Comparison of ENCODE assay signal across 8 mouse cellular contexts in the genomic region with DNA sequence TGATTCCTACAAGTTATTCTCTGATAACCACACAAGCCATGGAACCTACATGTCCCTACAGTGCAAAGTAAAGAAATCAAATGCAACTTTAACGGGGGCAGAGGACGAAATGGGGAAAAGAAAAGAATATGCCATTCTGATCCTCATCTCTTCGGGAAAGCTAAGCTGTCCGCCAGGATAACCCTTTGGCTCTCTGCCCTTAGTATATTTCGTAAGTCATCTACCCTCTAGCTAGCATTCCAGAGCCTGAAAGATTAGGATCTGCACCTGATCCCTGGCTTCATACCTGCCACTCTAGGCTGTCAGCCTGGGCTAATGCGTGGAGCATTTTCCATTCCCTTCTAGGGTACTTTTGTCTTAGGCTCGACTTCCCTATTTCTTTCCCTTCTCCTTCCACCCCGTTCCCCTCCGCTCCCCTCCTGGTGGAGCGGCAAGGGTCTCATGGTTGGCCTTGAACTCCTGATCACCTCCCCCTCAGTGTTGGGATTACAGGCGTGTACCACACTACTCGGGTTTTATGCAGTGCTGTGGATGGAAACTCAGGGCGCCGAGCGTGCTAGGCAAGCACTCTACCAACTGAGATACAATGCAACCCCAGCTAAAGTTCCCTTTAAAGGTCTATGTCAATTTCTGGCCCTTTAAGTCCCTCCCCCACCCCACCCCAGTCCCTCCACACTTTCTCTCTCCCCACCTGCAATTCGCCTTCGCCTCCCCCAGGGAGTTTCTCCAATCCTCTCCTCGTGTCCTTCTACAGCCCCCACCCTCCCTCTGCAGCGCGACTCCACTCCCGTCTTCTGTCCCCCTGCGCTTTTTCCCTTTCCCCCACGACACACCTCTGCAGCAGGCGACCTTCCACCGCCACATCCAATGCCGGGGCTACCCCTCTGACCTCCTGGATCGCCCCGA. TPM values are rescaled to one million over a fixed set of nuclear protein-coding genes. Genes with fewer than 3 reads are reported as not detected.
DNase-seq lines count a peak whose midpoint lies in the region; ATAC-seq and TF ChIP-seq lines count a peak whose summit lies in the region.

No protein-coding gene starts in this region.

- peaks cover 5% of the 10 kb centered on the region; the same call in 1 of the 2 replicates for H3K4me1 ChIP-seq in cerebellum, adult 2 months (ENCODE audit: control insufficient read depth, insufficient read depth, low read length)
- peaks cover 16% of the 10 kb centered on the region for H3K4me1 ChIP-seq in embryonic facial prominence, embryonic 10.5 days
- H3K4me1 ChIP-seq in liver, postnatal 0 days (ENCODE audit: insufficient read depth) = peaks cover 42% of the 10 kb centered on the region
- H3K4me1 ChIP-seq in small intestine, adult 2 months (ENCODE audit: control insufficient read depth, insufficient read depth, insufficient read length, low read length) = peaks cover 9% of the 10 kb centered on the region

- H3K9ac ChIP-seq in liver, postnatal 0 days (replicated peaks) = peak overlapping the region; percentile 80

- DNase-seq in cerebellum, adult 2 months = peak in 1 of 2 experiments; percentile 22
- peak; percentile 15 for DNase-seq in embryonic facial prominence, embryonic 10.5 days (ENCODE audit: low spot score)
- DNase-seq in induced T-regulatory cell, adult 2 months (ENCODE audit: low read depth) = peak; percentile 63
- peak; percentile 49 for DNase-seq in liver, postnatal 0 days

- H3K4me3 ChIP-seq in cerebellum, adult 2 months (replicated peaks; ENCODE audit: insufficient read depth, low read depth, low read length) = peak overlapping the region; percentile 69
- peak overlapping the region; percentile 51 for H3K4me3 ChIP-seq in C2C12 (ENCODE audit: insufficient read depth, poor library complexity, severe bottlenecking)
- H3K4me3 ChIP-seq in embryonic facial prominence, embryonic 10.5 days = peak overlapping the region; percentile 85
- H3K4me3 ChIP-seq in liver, postnatal 0 days (ENCODE audit: low read depth, low read length) = peak overlapping the region; percentile 89
- H3K4me3 ChIP-seq in small intestine, adult 2 months (ENCODE audit: low read depth, low read length) = peak overlapping the region; percentile 91

- H3K79me2 ChIP-seq in C2C12 (ENCODE audit: control insufficient read depth, insufficient read depth) = peaks cover 30% of the 10 kb centered on the region

- no peak for TF ChIP-seq CTCF in cerebellum, adult 2 months (IDR thresholded peaks at IDR 0.05; ENCODE audit: borderline replicate concordance, insufficient read depth, low read depth, low read length)
- no peak for TF ChIP-seq CTCF in C2C12 (IDR thresholded peaks at IDR 0.05; ENCODE audit: control insufficient read depth, insufficient read depth, insufficient read length)
- no peak for TF ChIP-seq CTCF in liver, postnatal 0 days (IDR thresholded peaks at IDR 0.05; ENCODE audit: low read depth)
- no peak for TF ChIP-seq CTCF in small intestine, adult 2 months (IDR thresholded peaks at IDR 0.05; ENCODE audit: extremely low read depth, insufficient read length, insufficient replicate concordance, low read depth, low read length)

- no peak for TF ChIP-seq POLR2A in cerebellum, adult 2 months (IDR thresholded peaks at IDR 0.05; ENCODE audit: borderline replicate concordance, insufficient read depth, low read length)
- no peak for TF ChIP-seq POLR2A in small intestine, adult 2 months (IDR thresholded peaks at IDR 0.05; ENCODE audit: low read depth, low read length)

- no peak for ATAC-seq in cerebellum, adult (ENCODE audit: insufficient number of reproducible peaks, low FRiP score, low TSS enrichment)
- no peak for ATAC-seq in liver, postnatal 0 days
- ATAC-seq in monocyte, adult 5-6 weeks (replicated peaks; ENCODE audit: insufficient number of reproducible peaks, low FRiP score, low TSS enrichment, poor library complexity, severe bottlenecking) = no peak

- 4% methylated on average over 28 of the region's 28 CpGs for WGBS in cerebellum, adult 2 months
- 18% methylated on average over 28 of the region's 28 CpGs for WGBS in embryonic facial prominence, embryonic 10.5 days
- WGBS in liver, postnatal 0 days (ENCODE audit: insufficient replicate concordance) = 3% methylated on average over 28 of the region's 28 CpGs
- 2% methylated on average over 28 of the region's 28 CpGs for WGBS in small intestine, adult 2 months

- no peaks in the 10 kb centered on the region for H3K9me3 ChIP-seq in embryonic facial prominence, embryonic 10.5 days
- H3K9me3 ChIP-seq in liver, postnatal 0 days (ENCODE audit: low read length) = no peaks in the 10 kb centered on the region

- H3K27me3 ChIP-seq in cerebellum, adult 2 months (ENCODE audit: control insufficient read depth, insufficient read depth, low read length) = no peaks in the 10 kb centered on the region
- H3K27me3 ChIP-seq in C2C12 (ENCODE audit: control insufficient read depth, insufficient read depth, insufficient read length) = no peaks in the 10 kb centered on the region
- H3K27me3 ChIP-seq in embryonic facial prominence, embryonic 10.5 days (replicated peaks; ENCODE audit: low read depth, poor library complexity, severe bottlenecking) = peaks cover 17% of the 10 kb centered on the region
- H3K27me3 ChIP-seq in liver, postnatal 0 days (ENCODE audit: insufficient read depth, low read length) = no peaks in the 10 kb centered on the region
- H3K27me3 ChIP-seq in small intestine, adult 2 months (ENCODE audit: control insufficient read depth, insufficient read depth, low read length) = no peaks in the 10 kb centered on the region

- no peak overlapping the region for H3K27ac ChIP-seq in cerebellum, adult 2 months (ENCODE audit: insufficient read depth, low read length)
- peak overlapping the region; percentile 87 for H3K27ac ChIP-seq in embryonic facial prominence, embryonic 10.5 days (replicated peaks)
- peak overlapping the region; percentile 93 for H3K27ac ChIP-seq in liver, postnatal 0 days (ENCODE audit: low read depth)
- H3K27ac ChIP-seq in small intestine, adult 2 months (ENCODE audit: insufficient read depth, low read depth, low read length) = peak overlapping the region; percentile 45; the same call in 1 of the 2 replicates

- H3K36me3 ChIP-seq in C2C12 (ENCODE audit: control insufficient read depth, insufficient read depth) = no peaks in the 10 kb centered on the region
- peaks cover 29% of the 10 kb centered on the region for H3K36me3 ChIP-seq in embryonic facial prominence, embryonic 10.5 days (replicated peaks)
- H3K36me3 ChIP-seq in liver, postnatal 0 days (replicated peaks; ENCODE audit: insufficient read depth, low read length) = peaks cover 30% of the 10 kb centered on the region
- no peaks in the 10 kb centered on the region for H3K36me3 ChIP-seq in small intestine, adult 2 months (ENCODE audit: control insufficient read depth, insufficient read depth, low read length)

- peak overlapping the region; percentile 63 for H3ac ChIP-seq in C2C12 (ENCODE audit: control insufficient read depth, insufficient read length, low read depth)

- H3K4me2 ChIP-seq in liver, postnatal 0 days (ENCODE audit: low read depth, low read length) = peak overlapping the region; percentile 94

- peaks cover 6% of the 10 kb centered on the region for H3K79me3 ChIP-seq in C2C12 (ENCODE audit: low read depth)

- TF ChIP-seq EP300 in liver, postnatal 0 days (IDR thresholded peaks at IDR 0.05; ENCODE audit: low read depth) = no peak

TF ChIP-seq in C2C12, 6 proteins besides CTCF, POLR2A, EP300 and RAD21 (continues in another document):
- no peak for TF ChIP-seq MYOG (IDR thresholded peaks at IDR 0.05; ENCODE audit: control insufficient read depth, extremely low read depth, insufficient read length)
- no peak for TF ChIP-seq MYOD1 (IDR thresholded peaks at IDR 0.05; ENCODE audit: control insufficient read depth, insufficient read length, low read depth)
- no peak for TF ChIP-seq FOSL1 (IDR thresholded peaks at IDR 0.05; ENCODE audit: insufficient read depth, low read length, poor library complexity, severe bottlenecking)

RNA-seq across cellular contexts. Expression of a gene that starts 0.9 kb away (rescaled TPM):
- polyA plus RNA-seq in cerebellum, adult 2 months (2012; rRNA removed) = 39.8 and 41.3 TPM in 2 replicates
- 15.6 TPM for polyA plus RNA-seq in C2C12 (2012; fragmentation: generic; extraction: Trizol)
- polyA plus RNA-seq in embryonic facial prominence, embryonic 10.5 days (2016; fragmentation: Nextera tagmentation; extraction: Ambion mirVana) = 21.3 and 23.0 TPM in 2 replicates
- 29.5 and 34.1 TPM in 2 replicates for polyA plus RNA-seq in liver, postnatal 0 days (2015; fragmentation: Nextera tagmentation; extraction: Ambion mirVana)
- polyA plus RNA-seq in small intestine, adult 2 months (2012; rRNA removed) = 6.1 and 11.6 TPM in 2 replicates
- 7.7 to 11.8 TPM (median 9.0 TPM) in 3 replicates for total RNA-seq in monocyte, adult 5-6 weeks (2017)

RNA-seq across cellular contexts. Expression of a gene that starts 38.1 kb away (rescaled TPM):
- polyA plus RNA-seq in cerebellum, adult 2 months (2012; rRNA removed) = 0.17 and 0.18 TPM in 2 replicates
- polyA plus RNA-seq in C2C12 (2012; fragmentation: generic; extraction: Trizol) = 0.05 TPM
- polyA plus RNA-seq in embryonic facial prominence, embryonic 10.5 days (2016; fragmentation: Nextera tagmentation; extraction: Ambion mirVana) = 0.16 and 0.34 TPM in 2 replicates
- polyA plus RNA-seq in liver, postnatal 0 days (2015; fragmentation: Nextera tagmentation; extraction: Ambion mirVana) = 0.11 TPM in 1 of 2 replicates, not detected in the other
- polyA plus RNA-seq in small intestine, adult 2 months (2012; rRNA removed) = 0.35 and 0.43 TPM in 2 replicates
- total RNA-seq in monocyte, adult 5-6 weeks (2017) = 0.10 TPM in 1 of 3 replicates, not detected in the others

RNA-seq across cellular contexts. Expression of a gene that starts 42.5 kb away (rescaled TPM):
- polyA plus RNA-seq in cerebellum, adult 2 months (2012; rRNA removed) = 17.1 and 19.7 TPM in 2 replicates
- polyA plus RNA-seq in C2C12 (2012; fragmentation: generic; extraction: Trizol) = 4.4 TPM
- 9.0 and 9.2 TPM in 2 replicates for polyA plus RNA-seq in embryonic facial prominence, embryonic 10.5 days (2016; fragmentation: Nextera tagmentation; extraction: Ambion mirVana)
- polyA plus RNA-seq in liver, postnatal 0 days (2015; fragmentation: Nextera tagmentation; extraction: Ambion mirVana) = 3.4 and 4.0 TPM in 2 replicates
- 86.6 and 155 TPM in 2 replicates for polyA plus RNA-seq in small intestine, adult 2 months (2012; rRNA removed)
- 20.7 to 64.8 TPM (median 21.8 TPM) in 3 replicates for total RNA-seq in monocyte, adult 5-6 weeks (2017)

RNA-seq across cellular contexts. Expression of a gene that starts 54.7 kb away (rescaled TPM):
- 8.1 and 9.9 TPM in 2 replicates for polyA plus RNA-seq in cerebellum, adult 2 months (2012; rRNA removed)
- polyA plus RNA-seq in C2C12 (2012; fragmentation: generic; extraction: Trizol) = 5.0 TPM
- polyA plus RNA-seq in embryonic facial prominence, embryonic 10.5 days (2016; fragmentation: Nextera tagmentation; extraction: Ambion mirVana) = 14.2 and 14.6 TPM in 2 replicates
- polyA plus RNA-seq in liver, postnatal 0 days (2015; fragmentation: Nextera tagmentation; extraction: Ambion mirVana) = 2.4 and 2.6 TPM in 2 replicates
- 19.1 and 29.0 TPM in 2 replicates for polyA plus RNA-seq in small intestine, adult 2 months (2012; rRNA removed)
- total RNA-seq in monocyte, adult 5-6 weeks (2017) = 12.9 to 28.7 TPM (median 25.9 TPM) in 3 replicates

RNA-seq across cellular contexts. Expression of a gene that starts 54.7 kb away (rescaled TPM):
- polyA plus RNA-seq in cerebellum, adult 2 months (2012; rRNA removed) = 14.4 and 14.8 TPM in 2 replicates
- 27.5 TPM for polyA plus RNA-seq in C2C12 (2012; fragmentation: generic; extraction: Trizol)
- polyA plus RNA-seq in embryonic facial prominence, embryonic 10.5 days (2016; fragmentation: Nextera tagmentation; extraction: Ambion mirVana) = 36.7 and 46.5 TPM in 2 replicates
- 24.1 and 24.3 TPM in 2 replicates for polyA plus RNA-seq in liver, postnatal 0 days (2015; fragmentation: Nextera tagmentation; extraction: Ambion mirVana)
- polyA plus RNA-seq in small intestine, adult 2 months (2012; rRNA removed) = 38.4 and 54.1 TPM in 2 replicates
- total RNA-seq in monocyte, adult 5-6 weeks (2017) = 34.9 to 86.0 TPM (median 77.2 TPM) in 3 replicates
